Mouse (Mus musculus) gastrocnemius, adult 18-20 months (tissue): ENCODE results near the gene Nol4l. TPM values are rescaled to one million over a fixed set of nuclear protein-coding genes. Genes with fewer than 3 reads are reported as not detected.
A peak's percentile ranks its signal among the peaks of the same experiment; 100 is the strongest.

Source experiments
- DNase-seq: peaks from one replicate; pipeline ENCODE4 v3.0.0; 2021; ENCODE audit warnings: low spot score
- long read RNA-seq, 2 experiments: library from polyadenylated mRNA; stranded (forward); transcript quantifications; one replicate each; pipeline ENCODE4 v2.0.0; 2021
- total RNA-seq, 2 experiments: library from RNA; stranded (reverse); gene quantifications; 2 replicates each; pipeline ENCODE4 v1.2.3; 2021

Gene Nol4l
- under 1 TPM; 0.46 to 0.97 TPM for total RNA-seq
- long read RNA-seq, experiment 1 = 0 reads
- long read RNA-seq, experiment 2 = 0 reads

GRCm38 (mm10) chr2:153529931-153530766 lies at the start of gene Nol4l:
Gene Nol4l (minus strand): TSS chr2:153529971.
- no peak for DNase-seq

- no peak for DNase-seq
Measured at GRCm38 (mm10) chr2:153577122-153577521, 47.4 kb upstream of the Nol4l start.

GRCm38 (mm10) chr2:153576150-153576549 lies 46.4 kb upstream of the Nol4l start:
- DNase-seq = no peak

GRCm38 (mm10) chr2:153575554-153575953 lies 45.8 kb upstream of the Nol4l start:
- DNase-seq = no peak

- DNase-seq = no peak
Measured at GRCm38 (mm10) chr2:153573101-153573500, 43.3 kb upstream of the Nol4l start.

- DNase-seq = no peak
Measured at GRCm38 (mm10) chr2:153568541-153568940, 38.8 kb upstream of the Nol4l start.

GRCm38 (mm10) chr2:153568013-153568412 lies 38.2 kb upstream of the Nol4l start:
- DNase-seq = no peak

- DNase-seq = no peak
Measured at GRCm38 (mm10) chr2:153564343-153564742, 34.6 kb upstream of the Nol4l start.

- no peak for DNase-seq
Measured at GRCm38 (mm10) chr2:153561564-153561963, 31.8 kb upstream of the Nol4l start.

- DNase-seq = peak; percentile 19
Measured at GRCm38 (mm10) chr2:153560664-153561541, 31.1 kb upstream of the Nol4l start.

- DNase-seq = no peak
Measured at GRCm38 (mm10) chr2:153559613-153560152, 29.9 kb upstream of the Nol4l start.

- no peak for DNase-seq
Measured at GRCm38 (mm10) chr2:153558464-153558863, 28.7 kb upstream of the Nol4l start.

GRCm38 (mm10) chr2:153557259-153557658 lies 27.5 kb upstream of the Nol4l start:
- no peak for DNase-seq

GRCm38 (mm10) chr2:153556208-153556607 lies 26.4 kb upstream of the Nol4l start:
- no peak for DNase-seq

- no peak for DNase-seq
Measured at GRCm38 (mm10) chr2:153554543-153554942, 24.8 kb upstream of the Nol4l start.

- no peak for DNase-seq
Measured at GRCm38 (mm10) chr2:153549486-153549885, 19.7 kb upstream of the Nol4l start.

- DNase-seq = no peak
Measured at GRCm38 (mm10) chr2:153548221-153548923, 18.6 kb upstream of the Nol4l start.

- no peak for DNase-seq
Measured at GRCm38 (mm10) chr2:153547633-153548032, 17.9 kb upstream of the Nol4l start.

- no peak for DNase-seq
Measured at GRCm38 (mm10) chr2:153546972-153547371, 17.2 kb upstream of the Nol4l start.

GRCm38 (mm10) chr2:153546471-153546870 lies 16.7 kb upstream of the Nol4l start:
- no peak for DNase-seq

- no peak for DNase-seq
Measured at GRCm38 (mm10) chr2:153544771-153545170, 15.0 kb upstream of the Nol4l start.
